Mouse (Mus musculus) ES-E14 (cell line): ENCODE results near the gene 1110002E22Rik. TPM values are rescaled to one million over a fixed set of nuclear protein-coding genes. Genes with fewer than 3 reads are reported as not detected.

Experiments
- DNase-seq: peaks from one replicate; pipeline ENCODE4 v3.0.0-alpha.2; 2013; ENCODE audit warnings: low read depth, low spot score
- H3K27ac ChIP-seq: 2 replicates; pipeline ENCODE4 v1.5.1; 2012; ENCODE audit warnings: low read depth, mild to moderate bottlenecking, low read length, moderate library complexity, mixed read lengths; ENCODE audit not compliant: poor library complexity, insufficient read depth, severe bottlenecking
- H3K36me3 ChIP-seq: 2 replicates; pipeline ENCODE4 v1.6.1; 2012; ENCODE audit warnings: mild to moderate bottlenecking, low read length, moderate library complexity, mixed read lengths; ENCODE audit not compliant: control insufficient read depth, poor library complexity, insufficient read depth, severe bottlenecking
- H3K4me1 ChIP-seq, 2 experiments: fragments of 150-350 bp in 1 of 2; sonication (generic) in 1 of 2; 2 replicates each; pipeline ENCODE4 v1.6.1; 2012; ENCODE audit warnings: low read length in 2 of 2, mild to moderate bottlenecking in 1 of 2, mixed read lengths in 1 of 2; ENCODE audit not compliant: control insufficient read depth in 2 of 2, insufficient read depth in 2 of 2, poor library complexity in 1 of 2
- H3K4me3 ChIP-seq, 2 experiments: fragments of 150-350 bp in 1 of 2; sonication (generic) in 1 of 2; 2 replicates each; pipeline ENCODE4 v1.5.1; 2012; ENCODE audit warnings: low read length in 2 of 2, low read depth in 1 of 2, mild to moderate bottlenecking in 1 of 2, mixed read lengths in 1 of 2; ENCODE audit not compliant: insufficient read depth in 1 of 2, poor library complexity in 1 of 2, severe bottlenecking in 1 of 2
- H3K9ac ChIP-seq: 2 replicates; pipeline ENCODE4 v1.6.1; 2012; ENCODE audit warnings: low read depth, mild to moderate bottlenecking, low read length, mixed read lengths; ENCODE audit not compliant: poor library complexity, insufficient read depth, severe bottlenecking
- H3K9me3 ChIP-seq: fragments of 150-350 bp; sonication (generic); 2 replicates; pipeline ENCODE4 v1.6.1; 2012; ENCODE audit warnings: low read depth, mild to moderate bottlenecking, low read length; ENCODE audit not compliant: control insufficient read depth, insufficient read depth
- CHD2 ChIP-seq: IDR thresholded peaks from 2 replicates; pipeline ENCODE4 v1.6.1; 2014; ENCODE audit warnings: mild to moderate bottlenecking, low read depth, low read length, inconsistent platforms
- HCFC1 ChIP-seq: IDR thresholded peaks from 2 replicates; pipeline ENCODE4 v1.6.1; 2012; ENCODE audit warnings: low read length, inconsistent platforms, borderline replicate concordance; ENCODE audit not compliant: insufficient read depth
- MAFK ChIP-seq: IDR thresholded peaks from 2 replicates; pipeline ENCODE4 v1.6.1; 2014; ENCODE audit warnings: mild to moderate bottlenecking, low read depth, low read length, inconsistent platforms; ENCODE audit not compliant: insufficient read depth
- ZC3H11A ChIP-seq: IDR thresholded peaks from 2 replicates; pipeline ENCODE4 v1.6.1; 2012; ENCODE audit warnings: low read depth, mild to moderate bottlenecking, inconsistent platforms, low read length, borderline replicate concordance
- ZNF384 ChIP-seq: IDR thresholded peaks from 2 replicates; pipeline ENCODE4 v1.6.1; 2012; ENCODE audit warnings: low read depth, low read length, inconsistent platforms
- in situ Hi-C, 2 experiments: fragments of 600-800 bp; cut with MboI; formaldehyde crosslinking; loops; one replicate each; pipeline ENCODE4 v1.15.1; 2025; ENCODE audit warnings: low sequenced_read_pairs in 2 of 2, inconsistent platforms in 1 of 2; ENCODE audit not compliant: unreplicated experiment in 2 of 2
- total RNA-seq: library from RNA; depleted of rRNA; stranded (reverse); fragments of 300-350 nt; gene quantifications from 2 replicates; pipeline ENCODE4 v1.2.3, GENCODE M21; 2012

1110002E22Rik gene
- total RNA-seq, 1 experiment: under 0.01 TPM

GRCm38 (mm10) chr3:138050772-138051171, 14.1 kb upstream of the 1110002E22Rik start:
- in situ Hi-C loops: no loop called here
- H3K9ac ChIP-seq: no peak overlapping the region
- TF ChIP-seq MAFK: no peak
- TF ChIP-seq ZNF384: no peak
- no peak for TF ChIP-seq CHD2
- no peak for TF ChIP-seq ZC3H11A
- TF ChIP-seq HCFC1: no peak
- H3K9me3 ChIP-seq: no peaks in the 10 kb centered on the region
- H3K4me1 ChIP-seq: no peaks in the 10 kb centered on the region
- no peak overlapping the region for H3K4me3 ChIP-seq
- H3K36me3 ChIP-seq: no peaks in the 10 kb centered on the region
- no peak overlapping the region for H3K27ac ChIP-seq
- DNase-seq: no peak

GRCm38 (mm10) chr3:138051431-138051830, 13.4 kb upstream of the 1110002E22Rik start:
- in situ Hi-C loops: no loop called here
- no peak for DNase-seq
- H3K27ac ChIP-seq: no peak overlapping the region

GRCm38 (mm10) chr3:138053969-138054368, 10.9 kb upstream of the 1110002E22Rik start:
- no peaks in the 10 kb centered on the region for H3K9me3 ChIP-seq
- H3K4me3 ChIP-seq: no peak overlapping the region
- H3K4me1 ChIP-seq: no peaks in the 10 kb centered on the region
- TF ChIP-seq MAFK: no peak
- in situ Hi-C loops: no loop called here
- H3K27ac ChIP-seq: no peak overlapping the region
- DNase-seq: no peak
- H3K9ac ChIP-seq: no peak overlapping the region
- no peaks in the 10 kb centered on the region for H3K36me3 ChIP-seq

More at GRCm38 (mm10) chr3:138051431-138051830, 13.4 kb upstream of the 1110002E22Rik start:
- TF ChIP-seq ZNF384: no peak
- TF ChIP-seq ZC3H11A: no peak
- no peak for TF ChIP-seq CHD2
- TF ChIP-seq HCFC1: no peak
- TF ChIP-seq MAFK: no peak
- Histone ChIP-seq H3K36me3 (no peaks in the 10 kb centered on the region), H3K4me3 (no peak overlapping the region), H3K4me1 (no peaks in the 10 kb centered on the region), H3K9ac (no peak overlapping the region), H3K9me3 (no peaks in the 10 kb centered on the region)

- no peaks in the 10 kb centered on the region for H3K4me1 ChIP-seq
Measured at GRCm38 (mm10) chr3:138056976-138057375, 7.9 kb upstream of the 1110002E22Rik start.

GRCm38 (mm10) chr3:138058226-138058625, 6.6 kb upstream of the 1110002E22Rik start:
- Histone ChIP-seq H3K27ac (no peak overlapping the region), H3K9ac (no peak overlapping the region), H3K36me3 (no peaks in the 10 kb centered on the region), H3K4me1 (no peaks in the 10 kb centered on the region), H3K4me3 (no peak overlapping the region), H3K9me3 (no peaks in the 10 kb centered on the region)
- DNase-seq: no peak
- in situ Hi-C loops: no loop called here
- no peak for TF ChIP-seq ZNF384
- no peak for TF ChIP-seq ZC3H11A
- no peak for TF ChIP-seq HCFC1
- TF ChIP-seq MAFK: no peak
- TF ChIP-seq CHD2: no peak

More at GRCm38 (mm10) chr3:138056976-138057375, 7.9 kb upstream of the 1110002E22Rik start:
- TF ChIP-seq CHD2: no peak
- no peak for TF ChIP-seq ZC3H11A
- no peak for TF ChIP-seq MAFK
- no peak overlapping the region for H3K9ac ChIP-seq
- in situ Hi-C loops: no loop called here
- H3K9me3 ChIP-seq: no peaks in the 10 kb centered on the region
- no peak overlapping the region for H3K27ac ChIP-seq
- H3K36me3 ChIP-seq: no peaks in the 10 kb centered on the region
- no peak overlapping the region for H3K4me3 ChIP-seq
- no peak for DNase-seq
